Mouse (Mus musculus): Measurements from ENCODE around the gene Rpl7l1. TPM values are rescaled to one million over a fixed set of nuclear protein-coding genes. Genes with fewer than 3 reads are reported as not detected.
"Not testable (repeated sequence)": the region's sequence is repeated elsewhere in the genome, so short reads cannot be mapped to it uniquely, and the experiment has no call there.

Rpl7l1 gene
- 10 to 100 TPM; 48.2 to 53.2 TPM for total RNA-seq (2021)
- long read RNA-seq, experiment 1, transcript Rpl7l1-201 (7 exons, 2,606 nt): major isoform, 49 of 97 reads
- long read RNA-seq, experiment 1, partial matches to known transcripts: 13 of 97 reads
- long read RNA-seq, experiment 1, other reads (novel, unspliced or antisense): 34 of 97 reads
- long read RNA-seq, experiment 2, transcript Rpl7l1-201 (7 exons, 2,606 nt): major isoform, 31 of 49 reads
- long read RNA-seq, experiment 2, partial matches to known transcripts: 4 of 49 reads
- long read RNA-seq, experiment 2, other reads (novel, unspliced or antisense): 14 of 49 reads

DNA sequence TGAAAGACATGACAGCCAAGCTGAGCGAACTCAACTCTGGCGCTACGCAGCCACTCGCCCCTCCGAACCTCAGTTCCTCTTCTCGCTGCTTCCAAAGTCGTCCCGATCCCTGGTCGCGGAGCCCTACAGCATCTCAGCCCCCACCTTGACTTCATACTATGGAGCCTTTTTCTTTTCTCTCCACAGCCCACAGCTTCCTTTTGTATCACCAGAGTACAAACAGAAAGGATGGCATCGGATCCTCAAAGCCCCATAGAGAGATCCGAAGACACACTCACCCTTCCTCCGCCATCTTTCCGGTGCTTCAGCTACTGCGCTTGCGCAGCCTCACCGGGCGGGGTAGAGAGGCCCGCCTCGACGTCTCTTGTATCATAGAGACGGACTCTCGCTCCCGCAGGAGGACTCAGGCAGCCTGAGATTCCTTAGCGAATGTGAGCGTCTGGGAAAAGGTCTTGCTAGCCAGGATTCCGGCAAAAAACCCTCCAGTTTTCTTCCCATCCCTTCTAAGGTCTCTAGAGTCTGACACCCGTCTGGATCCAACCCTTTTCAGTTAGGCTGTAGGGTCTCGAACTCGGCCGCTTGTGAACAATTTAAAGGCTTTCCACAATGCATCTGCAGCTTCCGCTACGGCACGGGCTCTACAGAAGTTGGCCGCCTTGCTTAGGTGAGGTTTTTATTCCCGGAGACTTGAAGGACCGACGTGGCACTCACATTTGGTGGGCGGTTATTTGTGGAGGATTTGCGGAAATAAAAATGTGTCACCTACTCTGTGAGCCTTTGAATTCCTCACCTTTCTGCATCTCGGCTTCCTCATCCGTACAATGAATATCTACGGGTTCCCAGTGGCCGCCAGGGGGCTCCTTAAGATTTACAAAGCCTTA is at the start of gene Rpl7l1:
Gene Rpl7l1, minus strand, starts transcription at position 332 of the 881 bp plus-strand sequence.
- peak; percentile 88 to 92 for DNase-seq (ENCODE audit: low spot score in 2 of 2)

- DNase-seq (ENCODE audit: low spot score in 2 of 2): no peak
Measured at GRCm38 (mm10) chr17:46829856-46830535, 47.5 kb upstream of the Rpl7l1 start.

DNA sequence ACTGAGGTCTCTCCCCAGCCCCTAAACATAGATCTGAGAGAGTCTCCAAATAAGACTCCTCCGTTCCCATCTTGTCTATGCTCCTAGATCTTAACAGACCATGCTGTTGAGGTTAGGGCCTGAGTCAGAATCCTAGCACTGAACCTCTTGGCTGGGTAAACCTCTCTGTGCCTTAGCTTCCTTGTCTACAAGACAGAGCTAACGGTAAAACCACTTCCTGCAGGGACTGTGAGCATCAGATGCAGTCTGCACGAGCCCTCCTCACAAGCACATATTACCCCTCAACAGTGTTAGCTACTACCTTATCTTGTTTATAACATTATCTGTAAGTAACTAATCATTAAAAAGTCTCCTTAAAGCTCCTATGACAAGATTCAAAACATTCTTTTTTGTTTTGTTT is 46.5 kb upstream of the Rpl7l1 start:
- no peak for DNase-seq (ENCODE audit: low spot score in 2 of 2)

GRCm38 (mm10) chr17:46823091-46823490 is 40.6 kb upstream of the Rpl7l1 start:
- DNase-seq (ENCODE audit: low spot score in 2 of 2): no peak

- DNase-seq (ENCODE audit: low spot score in 2 of 2): no peak
Measured at GRCm38 (mm10) chr17:46820628-46821027, 38.2 kb upstream of the Rpl7l1 start.

DNA sequence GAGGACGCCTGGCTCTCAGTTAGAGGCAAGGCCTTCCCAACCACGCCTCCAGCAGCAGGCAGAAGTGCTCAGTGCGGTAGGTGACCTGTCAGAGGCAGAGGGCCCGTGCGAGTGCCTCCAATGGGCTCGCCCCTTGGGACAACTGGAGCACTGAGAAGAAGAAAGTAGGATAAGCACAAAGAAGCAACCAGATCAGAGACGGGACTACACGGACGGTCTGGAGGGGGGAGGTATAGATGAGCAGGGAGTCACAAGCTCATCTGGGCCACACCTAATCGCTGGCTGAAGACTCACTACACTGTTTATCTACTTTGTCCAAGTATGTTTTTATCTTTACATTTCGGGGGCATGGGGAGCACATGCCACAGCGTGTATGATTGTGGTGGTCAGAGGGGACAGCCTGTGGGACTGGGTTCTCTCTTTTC is 35.3 kb upstream of the Rpl7l1 start:
- no peak for DNase-seq (ENCODE audit: low spot score in 2 of 2)

DNA sequence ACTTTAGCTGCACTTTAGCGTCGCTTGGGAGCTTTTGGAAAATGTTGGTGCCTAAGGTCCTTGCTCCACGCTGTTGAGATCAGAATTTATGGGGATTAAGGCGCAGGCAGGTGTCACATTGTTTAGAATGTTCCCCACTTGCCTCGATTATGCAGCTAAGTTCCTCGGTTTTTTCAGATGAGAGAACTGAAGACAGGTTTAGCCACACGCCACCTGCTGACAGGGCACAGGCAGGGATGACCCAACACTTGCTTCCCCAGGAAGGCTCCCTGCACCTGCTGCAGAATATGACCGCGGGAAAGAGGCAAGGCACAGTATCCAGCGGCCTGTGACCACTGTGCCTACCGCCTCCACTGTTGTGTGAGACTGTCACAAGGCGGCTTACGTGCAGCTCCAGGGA is 33.8 kb upstream of the Rpl7l1 start:
- DNase-seq (ENCODE audit: low spot score in 2 of 2): no peak

DNA sequence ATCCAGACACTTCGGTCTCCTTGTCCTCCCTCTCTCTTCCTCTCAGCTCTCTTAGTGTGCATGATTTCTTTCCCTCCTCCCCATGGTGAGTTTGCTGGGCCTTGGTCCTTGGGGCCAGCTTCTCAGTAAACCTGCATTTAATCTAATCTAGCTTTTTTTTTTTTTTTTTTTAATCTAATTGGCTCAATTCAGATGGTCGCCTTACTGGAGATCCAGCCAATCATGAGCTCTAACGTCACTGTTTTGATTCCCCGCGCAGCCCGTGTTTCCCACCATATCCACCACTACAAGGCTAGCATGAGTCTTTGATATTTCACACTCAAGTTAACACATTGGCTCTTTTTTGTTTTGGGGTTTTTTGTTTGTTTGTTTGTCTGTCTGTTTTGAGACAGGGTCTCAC is 32.0 kb upstream of the Rpl7l1 start:
- no peak for DNase-seq (ENCODE audit: low spot score in 2 of 2)

DNA sequence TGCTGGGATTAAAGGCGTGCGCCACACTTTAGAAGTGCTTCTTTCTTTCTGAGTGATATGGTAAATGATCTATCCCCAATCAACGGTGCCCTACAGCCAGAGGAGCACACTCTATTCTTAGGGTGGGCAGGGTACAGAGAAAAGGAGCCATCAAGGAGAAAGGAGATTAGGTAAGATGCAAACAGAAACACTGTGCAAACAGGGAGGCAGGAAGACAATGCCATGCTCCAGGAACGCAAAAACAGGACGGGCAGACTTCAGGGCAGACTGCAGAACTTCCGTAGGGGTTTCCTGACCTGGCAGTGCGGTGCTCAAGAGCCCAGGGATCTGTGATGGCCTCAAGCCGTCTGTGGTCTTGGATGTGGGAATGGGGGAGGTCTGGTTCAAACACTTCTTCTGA is 31.2 kb upstream of the Rpl7l1 start:
- DNase-seq (ENCODE audit: low spot score in 2 of 2): no peak

DNA sequence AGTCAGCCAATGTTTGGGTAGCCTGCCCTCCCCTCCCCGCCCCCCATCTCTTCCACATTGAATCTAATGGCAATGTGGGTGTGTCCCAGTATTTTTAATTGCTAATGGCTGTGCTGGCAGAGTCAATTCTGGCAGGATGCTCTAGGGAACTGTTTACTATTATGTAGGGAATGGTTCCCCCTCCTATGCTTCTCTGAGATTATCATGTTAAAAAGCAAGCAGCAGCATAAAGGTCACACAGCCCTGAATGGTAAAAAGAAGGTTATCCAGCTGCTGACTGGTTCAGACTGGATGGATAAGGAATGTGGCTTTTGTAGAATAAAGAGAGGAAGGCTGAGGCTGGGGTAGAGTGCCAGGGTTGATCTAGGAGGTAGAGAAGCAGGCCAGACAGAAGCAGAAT is 30.0 kb upstream of the Rpl7l1 start:
- no peak for DNase-seq (ENCODE audit: low spot score in 2 of 2)

DNA sequence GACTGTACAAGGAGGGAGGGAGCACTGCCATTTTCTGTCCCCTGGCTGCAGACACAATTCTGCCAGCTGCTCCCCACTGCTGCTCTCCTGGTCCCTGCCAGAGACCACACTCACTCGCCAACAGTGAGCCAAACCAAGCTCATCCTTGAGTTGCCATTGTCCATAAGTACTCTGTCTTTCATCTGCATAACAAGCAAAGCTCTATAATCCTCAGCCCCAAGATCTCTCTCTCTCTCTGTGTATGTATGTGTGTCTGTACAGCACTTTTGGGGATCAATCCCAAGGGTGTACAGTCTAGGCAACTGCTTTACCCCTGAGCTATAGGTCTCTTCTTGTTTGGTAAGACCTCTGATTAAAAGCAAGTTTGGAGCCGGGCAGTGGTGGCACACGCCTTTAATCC is 28.2 kb upstream of the Rpl7l1 start:
- no peak for DNase-seq (ENCODE audit: low spot score in 2 of 2)

GRCm38 (mm10) chr17:46809131-46809830 is 26.8 kb upstream of the Rpl7l1 start:
- DNase-seq (ENCODE audit: low spot score in 2 of 2): no peak

- no peak for DNase-seq (ENCODE audit: low spot score in 2 of 2)
Measured at GRCm38 (mm10) chr17:46808376-46808775, 25.9 kb upstream of the Rpl7l1 start.

GRCm38 (mm10) chr17:46801761-46802160 is 19.3 kb upstream of the Rpl7l1 start:
- DNase-seq (ENCODE audit: low spot score in 2 of 2): no peak

DNA sequence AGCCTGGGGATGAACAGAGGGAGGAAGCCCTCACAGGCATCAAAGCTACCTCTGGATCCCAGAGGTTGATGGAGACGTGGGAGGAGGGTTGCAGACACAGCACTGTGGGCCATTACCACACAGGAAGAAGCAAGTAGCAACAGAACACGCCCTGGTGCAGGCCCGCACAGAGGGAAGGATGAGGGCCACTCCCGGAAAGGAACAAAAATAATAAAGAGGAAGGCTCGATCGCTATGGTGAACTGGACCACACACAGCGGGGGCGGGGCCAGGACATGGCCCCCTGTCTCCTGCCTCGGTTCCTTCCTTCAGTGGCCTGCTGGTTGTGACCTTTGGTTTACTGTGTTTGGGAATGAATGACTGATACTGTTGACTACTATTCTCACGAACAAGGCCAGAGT is 17.2 kb upstream of the Rpl7l1 start:
- DNase-seq (ENCODE audit: low spot score in 2 of 2): no peak

- no peak for DNase-seq (ENCODE audit: low spot score in 2 of 2)
Measured at GRCm38 (mm10) chr17:46797386-46797785, 14.9 kb upstream of the Rpl7l1 start.

GRCm38 (mm10) chr17:46796743-46797142 is 14.3 kb upstream of the Rpl7l1 start:
- no peak for DNase-seq (ENCODE audit: low spot score in 2 of 2)

GRCm38 (mm10) chr17:46792963-46793362 is 10.5 kb upstream of the Rpl7l1 start:
- DNase-seq (ENCODE audit: low spot score in 2 of 2): no peak

- not testable (repeated sequence) for DNase-seq (ENCODE audit: low spot score in 2 of 2)
Measured at GRCm38 (mm10) chr17:46787974-46788373, 5.5 kb upstream of the Rpl7l1 start.

GRCm38 (mm10) chr17:46786952-46787351 is 4.5 kb upstream of the Rpl7l1 start:
- no peak for DNase-seq (ENCODE audit: low spot score in 2 of 2)

- no peak for DNase-seq (ENCODE audit: low spot score in 2 of 2)
Measured at GRCm38 (mm10) chr17:46783222-46783565, 722 bp upstream of the Rpl7l1 start.
